Comparison of ENCODE assay signal across 14 mouse cellular contexts in genomic region chr7:96748538-96749045, GRCm38 (mm10).
A peak's percentile ranks its signal among the peaks of the same experiment; 100 is the strongest.
DNase-seq lines count a peak whose midpoint lies in the region; ATAC-seq and TF ChIP-seq lines count a peak whose summit lies in the region.
"Had no signal": no experiment of that assay in that cellular context is flagged by ENCODE, and none has a peak within 500 bp of the region (broad histone marks: within the 10 kb centered on the region; RNA-seq: fewer than 3 reads in every experiment).

No protein-coding gene starts in this region.

- no peaks in the 10 kb centered on the region; the same call in 1 of the 2 replicates for H3K36me3 ChIP-seq in hindbrain, embryonic 10.5 days
- no peaks in the 10 kb centered on the region for H3K36me3 ChIP-seq in hindbrain, postnatal 0 days (ENCODE audit: insufficient read depth, low read length)
- no peaks in the 10 kb centered on the region for H3K36me3 ChIP-seq in midbrain, postnatal 0 days (ENCODE audit: insufficient read depth, low read length)
- no peaks in the 10 kb centered on the region for H3K36me3 ChIP-seq in midbrain, embryonic 15.5 days (replicated peaks)
- no peaks in the 10 kb centered on the region for H3K36me3 ChIP-seq in embryonic facial prominence, embryonic 15.5 days
- H3K36me3 ChIP-seq: heart, embryonic 13.5 days; hindbrain, embryonic 12.5 days had no signal

- no peak for ATAC-seq in hindbrain, postnatal 0 days
- peak; percentile 38; the same call in 1 of the 2 replicates for ATAC-seq in midbrain, postnatal 0 days (ENCODE audit: low FRiP score)
- no peak for ATAC-seq in midbrain, embryonic 15.5 days (replicated peaks)
- peak; percentile 15; the same call in 1 of the 2 replicates for ATAC-seq in embryonic facial prominence, embryonic 15.5 days (ENCODE audit: insufficient number of reproducible peaks, low FRiP score, low TSS enrichment, low read depth)
- ATAC-seq in cerebellum, adult (ENCODE audit: insufficient number of reproducible peaks, low FRiP score, low TSS enrichment), result no peak

- H3K9ac ChIP-seq in hindbrain, postnatal 0 days (replicated peaks; ENCODE audit: low read length), result no peak overlapping the region
- no peak overlapping the region for H3K9ac ChIP-seq in midbrain, postnatal 0 days (replicated peaks; ENCODE audit: low read length, poor library complexity, severe bottlenecking)
- no peak overlapping the region for H3K9ac ChIP-seq in midbrain, embryonic 15.5 days
- H3K9ac ChIP-seq in embryonic facial prominence, embryonic 15.5 days, result no peak overlapping the region
- H3K9ac ChIP-seq: heart, embryonic 13.5 days; hindbrain, embryonic 12.5 days had no signal

- H3K4me1 ChIP-seq in hindbrain, embryonic 10.5 days (replicated peaks), result peaks cover 43% of the 10 kb centered on the region
- H3K4me1 ChIP-seq in hindbrain, postnatal 0 days (ENCODE audit: insufficient read depth, low read length), result no peaks in the 10 kb centered on the region
- no peaks in the 10 kb centered on the region for H3K4me1 ChIP-seq in midbrain, postnatal 0 days (ENCODE audit: insufficient read depth, low read length)
- H3K4me1 ChIP-seq in midbrain, embryonic 15.5 days, result peaks cover 5% of the 10 kb centered on the region
- H3K4me1 ChIP-seq in embryonic facial prominence, embryonic 15.5 days, result peaks cover 41% of the 10 kb centered on the region

- H3K4me2 ChIP-seq in hindbrain, postnatal 0 days (ENCODE audit: low read depth, low read length), result no peak overlapping the region
- H3K4me2 ChIP-seq in midbrain, postnatal 0 days (ENCODE audit: low read depth, low read length, poor library complexity, severe bottlenecking), result no peak overlapping the region
- no peak overlapping the region for H3K4me2 ChIP-seq in midbrain, embryonic 15.5 days
- no peak overlapping the region for H3K4me2 ChIP-seq in embryonic facial prominence, embryonic 15.5 days (replicated peaks)
- H3K4me2 ChIP-seq: heart, embryonic 13.5 days; hindbrain, embryonic 12.5 days had no signal

- no peaks in the 10 kb centered on the region for H3K27me3 ChIP-seq in hindbrain, embryonic 10.5 days (ENCODE audit: insufficient read depth, poor library complexity, severe bottlenecking)
- no peaks in the 10 kb centered on the region for H3K27me3 ChIP-seq in hindbrain, postnatal 0 days (ENCODE audit: insufficient read depth, low read length)
- H3K27me3 ChIP-seq in midbrain, postnatal 0 days (ENCODE audit: insufficient read depth, low read length), result no peaks in the 10 kb centered on the region
- no peaks in the 10 kb centered on the region; the same call in 1 of the 2 replicates for H3K27me3 ChIP-seq in midbrain, embryonic 15.5 days (replicated peaks)
- no peaks in the 10 kb centered on the region for H3K27me3 ChIP-seq in embryonic facial prominence, embryonic 15.5 days
- H3K27me3 ChIP-seq: hindbrain, embryonic 12.5 days had no signal

- H3K27ac ChIP-seq in hindbrain, embryonic 10.5 days, result peak overlapping the region; percentile 54
- no peak overlapping the region for H3K27ac ChIP-seq in hindbrain, postnatal 0 days
- no peak overlapping the region for H3K27ac ChIP-seq in midbrain, postnatal 0 days (ENCODE audit: low read depth, low read length)
- no peak overlapping the region for H3K27ac ChIP-seq in midbrain, embryonic 15.5 days
- H3K27ac ChIP-seq in embryonic facial prominence, embryonic 15.5 days (replicated peaks), result no peak overlapping the region
- H3K27ac ChIP-seq: heart, embryonic 13.5 days had no signal

- 79% methylated on average over 7 of the region's 7 CpGs for WGBS in hindbrain, embryonic 10.5 days
- 82% methylated on average over 7 of the region's 7 CpGs for WGBS in hindbrain, postnatal 0 days
- WGBS in midbrain, postnatal 0 days, result 78% methylated on average over 7 of the region's 7 CpGs
- WGBS in midbrain, embryonic 15.5 days, result 78% methylated on average over 7 of the region's 7 CpGs
- WGBS in embryonic facial prominence, embryonic 15.5 days, result 50% methylated on average over 7 of the region's 7 CpGs

- TF ChIP-seq CTCF in hindbrain, postnatal 0 days (IDR thresholded peaks at IDR 0.05; ENCODE audit: low read depth), result no peak
- no peak for TF ChIP-seq CTCF in midbrain, postnatal 0 days (IDR thresholded peaks at IDR 0.05)

- DNase-seq in hindbrain, embryonic 10.5 days (ENCODE audit: low spot score), result no peak
- no peak for DNase-seq in hindbrain, postnatal 0 days (ENCODE audit: low spot score)
- DNase-seq in midbrain, postnatal 0 days (ENCODE audit: low spot score), result no peak
- DNase-seq in left cerebral cortex, adult 11 months (ENCODE audit: low spot score), result no peak
- DNase-seq: cerebellum, adult 11-12 months; gastrocnemius, postnatal 36 days; kidney, adult 2 months; thymus, postnatal 4 days had no signal

- no peaks in the 10 kb centered on the region for H3K9me3 ChIP-seq in hindbrain, embryonic 10.5 days
- H3K9me3 ChIP-seq in hindbrain, postnatal 0 days (ENCODE audit: low read length), result no peaks in the 10 kb centered on the region
- no peaks in the 10 kb centered on the region for H3K9me3 ChIP-seq in midbrain, postnatal 0 days (ENCODE audit: low read length)
- no peaks in the 10 kb centered on the region for H3K9me3 ChIP-seq in midbrain, embryonic 15.5 days
- no peaks in the 10 kb centered on the region for H3K9me3 ChIP-seq in embryonic facial prominence, embryonic 15.5 days (replicated peaks)
- H3K9me3 ChIP-seq: heart, embryonic 13.5 days; hindbrain, embryonic 12.5 days had no signal

- no peak overlapping the region for H3K4me3 ChIP-seq in hindbrain, embryonic 10.5 days
- no peak overlapping the region for H3K4me3 ChIP-seq in hindbrain, postnatal 0 days (ENCODE audit: low read length)
- H3K4me3 ChIP-seq in midbrain, postnatal 0 days (ENCODE audit: low read depth, low read length), result no peak overlapping the region
- no peak overlapping the region for H3K4me3 ChIP-seq in midbrain, embryonic 15.5 days
- H3K4me3 ChIP-seq in embryonic facial prominence, embryonic 15.5 days (replicated peaks), result no peak overlapping the region
- H3K4me3 ChIP-seq: erythroblast, embryonic 14.5 days; heart, embryonic 13.5 days; hindbrain, embryonic 12.5 days had no signal

Comparison
In these comparisons a context has a peak if more than half of its experiments do, and no peak if none do; other contexts are left out.
1. ATAC-seq: peak in midbrain, postnatal 0 days (single experiment) and embryonic facial prominence, embryonic 15.5 days (single experiment); none in hindbrain, postnatal 0 days (single experiment), midbrain, embryonic 15.5 days (single experiment) and cerebellum, adult (single experiment).